Mouse (Mus musculus): ENCODE results near the gene Olfr512. TPM values are rescaled to one million over a fixed set of nuclear protein-coding genes. Genes with fewer than 3 reads are reported as not detected.

Olfr512 gene
- polyA plus RNA-seq (2012; rRNA removed) = not detected in 2 replicates

DNA sequence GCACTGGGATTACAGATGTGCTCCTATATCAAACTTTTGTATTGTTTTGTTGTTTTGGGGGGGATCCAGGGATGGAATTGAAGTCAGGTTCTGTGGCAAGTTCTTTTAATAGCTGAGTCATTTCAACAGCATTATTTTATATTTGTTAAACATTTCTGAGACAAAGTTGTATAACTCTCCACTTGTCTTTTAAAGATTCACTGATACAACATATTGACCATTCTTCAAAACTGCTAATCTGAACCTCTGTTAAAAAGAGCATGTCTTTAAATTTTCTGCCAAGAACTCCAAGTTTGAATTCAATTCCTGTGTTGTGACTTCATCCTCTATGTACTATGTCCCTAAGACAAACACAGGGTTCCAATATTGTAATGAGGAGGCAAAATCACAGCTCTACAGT lies at the start of gene Olfr512:
Gene Olfr512 (plus strand): TSS at position 301 of the 400 bp plus-strand sequence.
- no peak within 1 kb of the TSS for H3K4me3 ChIP-seq (replicated peaks; ENCODE audit: insufficient read depth, low read depth, low read length)
- no peaks in the 10 kb centered on the region for H3K4me1 ChIP-seq (ENCODE audit: control insufficient read depth, insufficient read depth, low read length)
- TF ChIP-seq CTCF (IDR thresholded peaks at IDR 0.05; ENCODE audit: borderline replicate concordance, insufficient read depth, low read depth, low read length) = no peak
- TF ChIP-seq POLR2A (IDR thresholded peaks at IDR 0.05; ENCODE audit: borderline replicate concordance, insufficient read depth, low read length) = no peak
- DNase-seq = no peak
- no peaks in the 10 kb centered on the region for H3K27me3 ChIP-seq (ENCODE audit: control insufficient read depth, insufficient read depth, low read length)
- H3K27ac ChIP-seq (ENCODE audit: insufficient read depth, low read length) = no peak within 1 kb of the TSS

- no peak within 1 kb of the TSS for H3K4me3 ChIP-seq (replicated peaks; ENCODE audit: insufficient read depth, low read depth, low read length)
- WGBS = 93% methylated on average over 1 of the region's 1 CpGs
- no peak for DNase-seq
- no peaks in the 10 kb centered on the region for H3K4me1 ChIP-seq (ENCODE audit: control insufficient read depth, insufficient read depth, low read length)
- H3K27me3 ChIP-seq (ENCODE audit: control insufficient read depth, insufficient read depth, low read length) = no peaks in the 10 kb centered on the region
- H3K27ac ChIP-seq (ENCODE audit: insufficient read depth, low read length) = no peak within 1 kb of the TSS
- TF ChIP-seq POLR2A (IDR thresholded peaks at IDR 0.05; ENCODE audit: borderline replicate concordance, insufficient read depth, low read length) (no peak), CTCF (IDR thresholded peaks at IDR 0.05; ENCODE audit: borderline replicate concordance, insufficient read depth, low read depth, low read length) (no peak)
Measured at GRCm38 (mm10) chr7:108666118-108666517, 47.0 kb upstream of the Olfr512 start, which contains the start of gene Olfr510. TSS of gene Olfr510 (plus strand) at chr7:108666418.

- Histone ChIP-seq H3K4me1 (ENCODE audit: control insufficient read depth, insufficient read depth, low read length) (no peaks in the 10 kb centered on the region), H3K27me3 (ENCODE audit: control insufficient read depth, insufficient read depth, low read length) (no peaks in the 10 kb centered on the region), H3K4me3 (replicated peaks; ENCODE audit: insufficient read depth, low read depth, low read length) (no peak overlapping the region), H3K27ac (ENCODE audit: insufficient read depth, low read length) (no peak overlapping the region)
- WGBS = 64% methylated on average over 1 of the region's 1 CpGs
- DNase-seq = no peak
- TF ChIP-seq CTCF (IDR thresholded peaks at IDR 0.05; ENCODE audit: borderline replicate concordance, insufficient read depth, low read depth, low read length) (no peak), POLR2A (IDR thresholded peaks at IDR 0.05; ENCODE audit: borderline replicate concordance, insufficient read depth, low read length) (no peak)
Measured at GRCm38 (mm10) chr7:108671058-108671457, 42.1 kb upstream of the Olfr512 start.

DNA sequence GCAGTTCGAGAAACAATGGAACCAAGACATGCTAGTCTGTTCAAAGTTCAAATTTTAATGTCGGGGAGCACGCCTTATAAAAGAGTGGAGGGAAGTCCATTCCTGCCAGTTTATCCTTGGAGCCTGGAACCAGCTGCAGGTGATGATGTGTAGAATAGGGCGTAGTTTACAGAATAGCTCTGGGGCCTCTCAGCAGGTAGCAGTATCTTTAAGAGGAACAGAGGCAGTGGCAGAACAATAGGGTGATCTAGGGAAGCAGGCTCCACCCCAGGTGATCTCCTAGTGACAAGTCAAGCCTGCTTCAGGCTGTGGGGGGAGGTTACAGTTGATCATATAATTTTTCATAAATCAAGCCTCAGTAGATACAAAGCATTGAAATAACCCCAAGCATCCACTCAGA lies 34.2 kb upstream of the Olfr512 start:
- no peaks in the 10 kb centered on the region for H3K4me1 ChIP-seq (ENCODE audit: control insufficient read depth, insufficient read depth, low read length)
- no peaks in the 10 kb centered on the region for H3K27me3 ChIP-seq (ENCODE audit: control insufficient read depth, insufficient read depth, low read length)
- DNase-seq = no peak
- H3K27ac ChIP-seq (ENCODE audit: insufficient read depth, low read length) = no peak overlapping the region
- no peak for TF ChIP-seq CTCF (IDR thresholded peaks at IDR 0.05; ENCODE audit: borderline replicate concordance, insufficient read depth, low read depth, low read length)
- no peak for TF ChIP-seq POLR2A (IDR thresholded peaks at IDR 0.05; ENCODE audit: borderline replicate concordance, insufficient read depth, low read length)
- no peak overlapping the region for H3K4me3 ChIP-seq (replicated peaks; ENCODE audit: insufficient read depth, low read depth, low read length)
- WGBS = 82% methylated on average over 4 of the region's 4 CpGs

DNA sequence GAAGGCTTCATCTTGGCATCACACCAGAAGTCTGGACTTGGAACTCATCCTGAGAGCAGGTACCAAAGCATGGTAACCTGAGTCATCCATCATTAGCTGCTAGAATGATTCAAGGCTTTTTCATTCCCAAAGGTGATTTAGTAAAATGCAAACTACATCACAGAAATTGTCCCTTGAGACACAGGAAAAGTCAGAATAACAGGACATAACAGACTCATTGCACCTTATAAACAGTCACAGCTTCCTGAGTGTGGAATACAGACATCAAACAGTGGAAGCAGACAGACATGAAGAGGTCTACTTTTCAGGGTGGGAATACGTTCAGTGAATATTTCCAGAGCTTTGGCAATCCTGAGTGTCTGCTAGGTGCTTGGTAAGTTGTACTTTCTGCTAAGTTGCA lies 37.6 kb downstream of the Olfr512 start, which contains the start of gene Olfr513:
Gene Olfr513 (plus strand): TSS at position 301 of the 400 bp plus-strand sequence.
- Histone ChIP-seq H3K4me3 (replicated peaks; ENCODE audit: insufficient read depth, low read depth, low read length) (no peak within 1 kb of the TSS), H3K27me3 (ENCODE audit: control insufficient read depth, insufficient read depth, low read length) (no peaks in the 10 kb centered on the region), H3K27ac (ENCODE audit: insufficient read depth, low read length) (no peak within 1 kb of the TSS), H3K4me1 (ENCODE audit: control insufficient read depth, insufficient read depth, low read length) (no peaks in the 10 kb centered on the region)
- DNase-seq = no peak
- WGBS = 67% methylated on average over 1 of the region's 1 CpGs
- TF ChIP-seq CTCF (IDR thresholded peaks at IDR 0.05; ENCODE audit: borderline replicate concordance, insufficient read depth, low read depth, low read length) (no peak), POLR2A (IDR thresholded peaks at IDR 0.05; ENCODE audit: borderline replicate concordance, insufficient read depth, low read length) (no peak)

DNA sequence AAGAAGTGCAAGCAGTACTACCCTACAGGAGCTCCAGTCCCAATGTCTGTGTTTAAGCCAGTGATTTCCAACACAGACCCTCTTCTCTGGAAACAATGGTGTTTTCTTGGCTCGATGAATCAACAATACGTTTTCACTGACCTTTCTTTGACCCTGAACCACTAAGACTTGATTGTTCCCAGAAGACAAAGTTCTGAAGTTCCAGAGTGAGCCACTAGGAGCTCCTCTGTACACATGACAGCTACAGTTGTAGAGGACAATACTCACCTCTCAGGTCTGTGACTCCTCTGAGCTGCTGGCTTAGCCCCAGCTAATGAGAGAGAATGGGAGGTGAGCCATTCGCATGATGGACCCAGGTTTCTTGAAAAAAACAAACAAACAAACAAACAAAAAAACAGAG lies 47.3 kb downstream of the Olfr512 start:
- 26% methylated on average over 3 of the region's 3 CpGs for WGBS
- TF ChIP-seq POLR2A (IDR thresholded peaks at IDR 0.05; ENCODE audit: borderline replicate concordance, insufficient read depth, low read length) (no peak), CTCF (IDR thresholded peaks at IDR 0.05; ENCODE audit: borderline replicate concordance, insufficient read depth, low read depth, low read length) (no peak)
- no peaks in the 10 kb centered on the region for H3K27me3 ChIP-seq (ENCODE audit: control insufficient read depth, insufficient read depth, low read length)

More for the DNA sequence above, 47.3 kb downstream of the Olfr512 start:
- Histone ChIP-seq H3K4me3 (replicated peaks; ENCODE audit: insufficient read depth, low read depth, low read length) (no peak overlapping the region), H3K27ac (ENCODE audit: insufficient read depth, low read length) (no peak overlapping the region), H3K4me1 (ENCODE audit: control insufficient read depth, insufficient read depth, low read length) (no peaks in the 10 kb centered on the region)
- DNase-seq = no peak

Other genes starting within 250 kb of the Olfr512 start
- not detected in 2 replicates for gene Olfr498, start 248.0 kb upstream of the Olfr512 start, polyA plus RNA-seq (2012; rRNA removed)
- not detected in 2 replicates for gene Olfr502, start 188.3 kb upstream of the Olfr512 start, polyA plus RNA-seq (2012; rRNA removed)
- gene Olfr503, start 168.8 kb upstream of the Olfr512 start, polyA plus RNA-seq (2012; rRNA removed) = not detected in 2 replicates
- not detected in 2 replicates for gene Olfr504, start 147.5 kb upstream of the Olfr512 start, polyA plus RNA-seq (2012; rRNA removed)
- gene Olfr506, start 102.5 kb upstream of the Olfr512 start, polyA plus RNA-seq (2012; rRNA removed) = not detected in 2 replicates
- not detected in 2 replicates for gene Olfr507, start 91.5 kb upstream of the Olfr512 start, polyA plus RNA-seq (2012; rRNA removed)
- not detected in 2 replicates for gene Olfr508, start 83.3 kb upstream of the Olfr512 start, polyA plus RNA-seq (2012; rRNA removed)
- not detected in 2 replicates for gene Olfr509, start 61.4 kb upstream of the Olfr512 start, polyA plus RNA-seq (2012; rRNA removed)
- not detected in 2 replicates for gene Olfr510, start 46.9 kb upstream of the Olfr512 start, polyA plus RNA-seq (2012; rRNA removed)
- gene Olfr513, start 37.7 kb downstream of the Olfr512 start, polyA plus RNA-seq (2012; rRNA removed) = not detected in 2 replicates
- gene Olfr514, start 112.7 kb downstream of the Olfr512 start, polyA plus RNA-seq (2012; rRNA removed) = not detected in 2 replicates
- not detected in 2 replicates for gene Olfr516, start 137.2 kb downstream of the Olfr512 start, polyA plus RNA-seq (2012; rRNA removed)
- gene Olfr517, start 159.1 kb downstream of the Olfr512 start, polyA plus RNA-seq (2012; rRNA removed) = not detected in 2 replicates
- gene Olfr518, start 171.7 kb downstream of the Olfr512 start, polyA plus RNA-seq (2012; rRNA removed) = not detected in 2 replicates
- gene Olfr519, start 181.1 kb downstream of the Olfr512 start, polyA plus RNA-seq (2012; rRNA removed) = not detected in 2 replicates
- gene Nlrp10, start 216.9 kb downstream of the Olfr512 start, polyA plus RNA-seq (2012; rRNA removed) = 0.82 and 1.1 TPM in 2 replicates
- gene Eif3f, start 221.1 kb downstream of the Olfr512 start, polyA plus RNA-seq (2012; rRNA removed) = 92.2 and 96.9 TPM in 2 replicates
- 75.4 and 79.6 TPM in 2 replicates for gene Tub, start 237.0 kb downstream of the Olfr512 start, polyA plus RNA-seq (2012; rRNA removed)